Mouse (Mus musculus): ENCODE measurements around the gene Birc7.
A peak's percentile ranks its signal among the peaks of the same experiment; 100 is the strongest.

DNA sequence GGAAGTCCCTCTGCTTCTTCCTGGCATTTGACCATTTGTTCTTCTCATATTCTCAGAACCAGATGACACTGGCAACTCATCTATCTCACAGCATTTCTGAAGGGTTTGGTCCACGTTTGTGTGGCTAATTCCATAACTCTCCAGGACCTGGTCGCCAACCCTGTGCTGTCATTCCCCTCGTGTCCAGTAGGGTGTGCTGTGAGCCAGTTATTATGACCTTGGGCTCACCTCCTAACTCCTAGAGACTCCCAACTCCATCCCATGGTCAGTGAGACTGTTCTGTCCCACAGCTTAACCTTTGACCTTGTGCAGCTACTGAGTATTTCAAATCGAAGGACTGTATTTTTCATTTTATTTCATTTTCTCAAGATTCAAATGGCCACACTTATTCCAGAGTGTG is 3.6 kb upstream of the Birc7 start:
- no peak for TF ChIP-seq POLR2A (IDR thresholded peaks at IDR 0.05; ENCODE audit: borderline replicate concordance, insufficient read depth, low read length)
- peak; percentile 99 for TF ChIP-seq CTCF (IDR thresholded peaks at IDR 0.05; ENCODE audit: borderline replicate concordance, insufficient read depth, low read depth, low read length)

All from cerebellum, adult 2 months (tissue).